Mouse (Mus musculus) left cerebral cortex, postnatal 10 days (tissue): ENCODE data around the gene Rwdd2a. TPM values are rescaled to one million over a fixed set of nuclear protein-coding genes. Genes with fewer than 3 reads are reported as not detected.
A peak's percentile ranks its signal among the peaks of the same experiment; 100 is the strongest.

ENCODE experiments used
- DNase-seq, 2 experiments: peaks; one replicate each; pipeline ENCODE4 v3.0.0; 2021 to 2022; ENCODE audit warnings: low spot score in 2 of 2, mixed read lengths in 1 of 2; ENCODE audit errors: extremely low spot score in 1 of 2
- intact Hi-C: fragments of 180-260 bp; cut with DNase I; formaldehyde crosslinking; loops from one replicate; pipeline ENCODE4 v1.15.1; 2025
- total RNA-seq, 2 experiments: library from RNA; stranded (reverse); gene quantifications; 2 replicates each; pipeline ENCODE4 v1.2.3; 2021

Gene Rwdd2a
- 10 to 100 TPM; 41.4 to 42.8 TPM for total RNA-seq

GRCm38 (mm10) chr9:86571540-86572135 lies at the start of gene Rwdd2a, which contains the start of gene Pgm3:
Gene Rwdd2a (plus strand): TSS chr9:86571991.
Gene Pgm3 (minus strand): TSS chr9:86571842.
- intact Hi-C loops: loop anchor here (5.0 kb wide), 1 partner anchor 824 kb away; the partner anchor contains the start of gene Ibtk
- peak; percentile 92 to 98 for DNase-seq

DNA sequence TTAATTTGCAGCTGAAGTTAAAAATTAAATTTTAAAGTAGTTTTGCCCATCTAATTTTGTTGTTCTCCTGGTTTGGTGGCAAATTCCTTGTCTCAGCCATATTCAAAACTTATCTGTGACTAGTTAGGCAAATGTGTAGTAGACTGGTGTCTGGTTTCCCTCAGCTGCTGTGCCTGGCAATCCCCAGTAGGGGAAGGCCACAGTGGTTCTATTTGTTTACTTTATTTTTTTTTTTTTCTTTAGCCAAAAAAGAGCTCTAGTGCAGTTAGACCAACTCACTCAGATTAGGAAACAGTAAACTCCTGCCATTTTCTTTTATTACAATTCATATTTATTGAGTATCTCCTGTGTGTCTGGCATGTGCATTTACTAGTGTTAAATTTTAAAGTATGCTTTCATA lies 49.5 kb upstream of the Rwdd2a start:
- no peak for DNase-seq

GRCm38 (mm10) chr9:86525600-86525999 lies 46.2 kb upstream of the Rwdd2a start:
- intact Hi-C loops: loop anchor here (10.0 kb wide), 1 partner anchor 249 kb away; no protein-coding TSS in a partner anchor
- no peak for DNase-seq

More for the DNA sequence above, 49.5 kb upstream of the Rwdd2a start:
- intact Hi-C loops: loop anchor here (10.0 kb wide), 1 partner anchor 252 kb away; no protein-coding TSS in a partner anchor

DNA sequence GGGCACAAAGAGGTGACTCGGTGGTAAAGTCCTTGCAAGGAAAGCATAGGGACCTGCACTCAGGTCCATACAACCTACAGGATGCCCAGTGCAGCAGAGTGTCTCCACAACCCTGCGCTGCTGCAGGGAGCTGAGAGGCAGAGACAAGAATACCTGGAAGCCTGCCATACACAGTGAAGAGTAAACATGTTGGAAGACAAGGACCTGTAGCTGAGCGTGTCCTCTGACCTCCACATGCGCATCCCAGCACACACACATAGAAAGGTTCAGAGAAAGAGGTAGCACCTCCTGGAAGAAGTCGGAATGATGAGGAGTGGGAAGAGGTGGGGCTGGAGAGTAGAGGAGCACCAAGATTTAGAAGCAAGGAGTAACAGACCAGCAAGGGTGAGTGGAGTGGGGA lies 37.7 kb upstream of the Rwdd2a start:
- DNase-seq: no peak
- intact Hi-C loops: no loop called here

- no peak for DNase-seq
- intact Hi-C loops: no loop called here
These were observed 28.3 kb upstream of the Rwdd2a start for GRCm38 (mm10) chr9:86543451-86543850.

- DNase-seq: no peak
- intact Hi-C loops: no loop called here
These were observed 27.2 kb upstream of the Rwdd2a start for GRCm38 (mm10) chr9:86544559-86544958.

- intact Hi-C loops: loop anchor here (10.0 kb wide), 1 partner anchor 825 kb away; no protein-coding TSS in a partner anchor
- no peak for DNase-seq
These were observed 22.1 kb upstream of the Rwdd2a start for GRCm38 (mm10) chr9:86549637-86550162.

GRCm38 (mm10) chr9:86550717-86551116 lies 21.1 kb upstream of the Rwdd2a start:
- intact Hi-C loops: loop anchor here (10.0 kb wide), 1 partner anchor 826 kb away; no protein-coding TSS in a partner anchor

GRCm38 (mm10) chr9:86553886-86554285 lies 17.9 kb upstream of the Rwdd2a start:
- no peak for DNase-seq
- intact Hi-C loops: loop anchor here (10.0 kb wide), 1 partner anchor 829 kb away; no protein-coding TSS in a partner anchor

More at GRCm38 (mm10) chr9:86550717-86551116, 21.1 kb upstream of the Rwdd2a start:
- no peak for DNase-seq

DNA sequence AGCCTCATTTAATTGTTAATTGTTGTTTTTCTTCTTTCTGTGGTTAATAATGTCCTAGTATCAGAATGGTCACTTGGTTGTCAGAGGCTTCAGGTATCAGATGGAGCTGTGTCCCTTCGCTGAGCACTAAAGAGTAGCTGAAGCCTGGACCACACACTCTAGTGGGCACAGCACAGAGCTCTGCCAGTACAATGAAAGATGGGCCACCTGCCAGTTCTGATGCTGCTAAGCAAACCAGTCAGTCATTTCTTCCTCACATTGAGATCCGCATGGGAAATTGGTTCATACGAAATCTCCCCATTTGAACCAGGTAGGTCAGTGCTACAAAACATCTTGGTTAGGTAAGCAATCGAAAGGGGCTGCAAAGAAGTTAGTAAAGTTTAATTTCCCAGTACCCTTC lies 17.1 kb upstream of the Rwdd2a start:
- no peak for DNase-seq
- intact Hi-C loops: loop anchor here (5.0 to 10.0 kb wide), 2 partner anchors 57 to 830 kb away; no protein-coding TSS in a partner anchor

- DNase-seq: no peak
- intact Hi-C loops: no loop called here
These were observed 11.2 kb upstream of the Rwdd2a start for GRCm38 (mm10) chr9:86560543-86560942.

DNA sequence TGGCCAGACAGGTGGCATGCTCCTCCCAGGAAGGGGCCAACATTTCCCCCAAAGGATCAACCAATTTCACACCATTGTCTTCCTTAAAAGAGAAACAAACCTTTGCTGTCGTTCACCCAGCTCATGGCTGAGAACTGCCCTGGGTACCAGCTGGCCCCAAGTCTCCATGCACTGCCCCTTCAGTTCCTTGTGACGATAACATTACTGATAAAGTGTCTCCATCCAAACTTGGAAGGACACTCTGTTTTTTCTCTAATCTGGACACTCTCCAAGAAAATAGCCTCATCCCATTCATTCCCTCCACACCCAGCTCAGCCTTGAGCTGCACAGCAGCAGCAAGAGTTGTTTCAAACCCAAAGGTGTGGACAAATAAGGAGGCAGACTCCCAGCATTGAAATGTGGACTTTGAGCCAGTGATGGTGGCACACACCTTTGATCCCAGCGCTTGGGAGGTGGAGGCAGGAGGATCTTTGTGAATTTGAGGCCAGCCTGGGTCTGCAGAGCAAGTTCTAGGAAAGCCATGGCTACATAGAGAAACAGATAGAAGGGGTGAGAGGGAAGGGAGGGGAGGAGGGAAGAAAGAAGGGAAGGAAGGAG lies 2.4 kb upstream of the Rwdd2a start:
- no peak for DNase-seq
- intact Hi-C loops: no loop called here

DNA sequence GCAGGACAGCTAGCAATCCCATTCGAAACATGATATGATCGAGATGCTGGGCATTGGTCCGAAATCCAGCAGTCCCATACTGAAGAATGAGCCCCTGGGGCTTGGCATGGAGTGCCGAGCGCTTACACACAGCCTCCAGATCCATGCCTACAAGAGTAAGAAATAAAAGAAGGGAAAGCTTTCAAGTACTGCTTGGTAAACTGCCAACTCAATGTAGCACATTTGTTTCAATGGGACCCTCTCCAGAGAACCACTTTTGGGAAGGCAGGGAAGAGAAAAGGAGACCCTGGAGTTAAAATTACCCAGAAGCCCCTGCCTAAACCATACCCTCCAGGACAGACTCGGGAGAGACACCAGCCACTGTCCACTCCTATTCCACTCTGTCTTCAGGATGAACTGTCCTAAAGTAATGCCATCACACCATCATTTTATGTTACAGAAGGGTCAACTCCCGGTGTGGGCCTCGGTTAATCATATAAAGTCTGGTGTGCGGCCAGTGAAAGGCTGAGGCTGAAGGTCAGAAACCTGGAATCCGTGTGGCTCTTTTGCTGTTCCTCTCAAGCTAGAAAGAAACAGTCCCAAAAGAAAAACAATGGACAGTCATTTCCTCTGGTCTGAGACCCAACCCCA lies 1.4 kb upstream of the Rwdd2a start:
- intact Hi-C loops: loop anchor here (5.0 kb wide), 1 partner anchor 823 kb away; the partner anchor contains the start of gene Ibtk

DNA sequence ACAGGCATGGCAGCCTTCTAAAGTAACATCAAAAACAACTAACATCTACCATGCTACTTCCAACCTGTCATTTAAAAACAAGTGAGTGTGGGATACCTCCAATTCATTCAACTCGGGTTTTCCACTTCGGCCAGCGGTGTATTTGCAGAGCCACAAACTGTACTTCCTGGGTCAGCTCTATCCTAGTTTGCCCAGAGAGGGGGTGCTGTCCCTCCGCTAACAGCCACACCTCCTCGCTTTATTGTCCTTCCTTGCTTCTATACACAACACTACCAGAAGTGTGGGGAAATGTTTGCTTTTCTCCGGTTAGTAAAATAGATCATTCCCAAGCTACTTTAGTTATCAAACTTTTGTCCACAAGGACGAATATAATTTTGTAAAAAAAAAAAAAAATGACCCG lies 845 bp upstream of the Rwdd2a start:
- DNase-seq: no peak
- intact Hi-C loops: loop anchor here (5.0 kb wide), 1 partner anchor 824 kb away; the partner anchor contains the start of gene Ibtk

More for the DNA sequence above, 1.4 kb upstream of the Rwdd2a start:
- DNase-seq: no peak

DNA sequence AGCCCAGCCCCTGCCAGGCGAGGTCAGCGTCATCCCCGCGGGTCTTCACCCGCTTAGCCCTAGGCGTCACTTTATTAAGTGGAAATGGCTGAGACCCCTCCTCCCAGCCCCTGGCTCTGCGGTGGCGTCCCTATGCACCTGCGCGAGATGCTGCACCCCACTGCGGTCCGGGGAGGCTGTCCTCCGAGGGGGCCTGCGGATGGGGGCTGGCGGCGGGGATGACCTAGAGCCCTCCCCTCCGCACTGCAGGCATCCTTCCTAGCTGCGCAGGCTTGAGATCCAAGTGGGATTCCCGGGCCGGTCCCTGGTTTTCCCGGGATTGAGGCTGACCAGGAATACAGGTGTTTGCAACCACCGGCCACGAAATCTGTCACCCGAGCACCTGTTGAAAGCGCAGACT lies 405 bp downstream of the Rwdd2a start:
- peak in 1 of 2 experiments; percentile 67 for DNase-seq
- intact Hi-C loops: loop anchor here (5.0 kb wide), 1 partner anchor 825 kb away; the partner anchor contains the start of gene Ibtk

GRCm38 (mm10) chr9:86572636-86573291 lies 973 bp downstream of the Rwdd2a start:
- intact Hi-C loops: loop anchor here (5.0 kb wide), 1 partner anchor 825 kb away; the partner anchor contains the start of gene Ibtk
- peak; percentile 69 to 83 for DNase-seq

DNA sequence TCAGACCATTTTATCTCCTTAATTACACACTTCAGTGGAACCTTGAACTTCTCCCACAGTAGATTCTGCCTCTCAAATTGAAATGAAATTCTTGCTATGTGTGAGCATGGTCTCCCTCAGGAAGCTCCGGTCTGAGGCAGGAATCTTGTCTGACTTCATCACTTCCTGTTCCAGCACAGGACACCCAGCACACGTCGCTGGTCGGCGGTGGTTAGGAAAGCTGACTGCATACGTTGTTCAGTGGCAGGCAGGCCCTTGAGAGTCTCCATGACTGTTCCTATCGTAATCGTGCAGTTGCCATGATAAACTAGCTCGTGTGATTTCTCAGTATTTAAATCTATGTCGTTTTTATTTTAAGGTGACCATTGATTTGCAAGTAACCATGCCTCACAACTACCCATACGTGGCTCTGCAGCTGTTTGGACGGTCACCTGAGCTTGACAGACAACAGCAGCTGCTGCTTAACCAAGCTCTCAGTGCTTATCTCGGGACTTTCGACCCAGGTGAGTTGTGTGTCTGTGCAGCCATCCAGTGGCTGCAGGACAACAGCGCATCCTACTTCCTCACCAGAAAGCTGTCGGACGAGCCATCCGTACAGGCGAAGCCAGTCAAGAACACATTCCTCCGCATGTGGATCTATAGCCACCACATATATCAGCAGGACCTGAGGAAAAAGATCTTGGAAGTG lies 2.0 kb downstream of the Rwdd2a start:
- intact Hi-C loops: loop anchor here (5.0 kb wide), 1 partner anchor 826 kb away; the partner anchor contains the start of gene Ibtk
- no peak for DNase-seq

DNA sequence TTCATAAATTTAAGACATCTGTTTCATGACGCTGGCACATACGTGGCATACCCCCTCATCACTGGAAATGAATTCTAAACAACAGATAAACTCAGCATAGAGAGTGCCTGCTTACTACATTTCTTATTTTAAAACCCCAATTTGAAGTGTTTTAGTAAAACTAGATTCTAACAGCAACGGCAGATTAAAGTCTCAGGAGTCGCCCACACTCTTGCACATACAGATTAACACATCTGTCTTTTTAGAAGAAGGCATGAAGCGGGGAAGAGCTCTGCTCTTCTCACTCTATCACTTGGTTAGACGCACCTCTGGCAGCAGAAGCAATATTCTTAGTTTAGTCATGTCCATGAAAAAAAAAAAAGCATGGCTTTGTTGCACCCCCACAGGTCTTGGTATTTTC lies 3.4 kb downstream of the Rwdd2a start:
- DNase-seq: no peak
- intact Hi-C loops: no loop called here
